Mouse (Mus musculus): ENCODE results near the gene Mmp15. TPM values are rescaled to one million over a fixed set of nuclear protein-coding genes. Genes with fewer than 3 reads are reported as not detected.

Mmp15 gene
- 8.0 and 11.0 TPM in 2 replicates for polyA plus RNA-seq (2011; ENCODE audit: insufficient read depth, insufficient read length, low read depth, missing spikeins)

DNA sequence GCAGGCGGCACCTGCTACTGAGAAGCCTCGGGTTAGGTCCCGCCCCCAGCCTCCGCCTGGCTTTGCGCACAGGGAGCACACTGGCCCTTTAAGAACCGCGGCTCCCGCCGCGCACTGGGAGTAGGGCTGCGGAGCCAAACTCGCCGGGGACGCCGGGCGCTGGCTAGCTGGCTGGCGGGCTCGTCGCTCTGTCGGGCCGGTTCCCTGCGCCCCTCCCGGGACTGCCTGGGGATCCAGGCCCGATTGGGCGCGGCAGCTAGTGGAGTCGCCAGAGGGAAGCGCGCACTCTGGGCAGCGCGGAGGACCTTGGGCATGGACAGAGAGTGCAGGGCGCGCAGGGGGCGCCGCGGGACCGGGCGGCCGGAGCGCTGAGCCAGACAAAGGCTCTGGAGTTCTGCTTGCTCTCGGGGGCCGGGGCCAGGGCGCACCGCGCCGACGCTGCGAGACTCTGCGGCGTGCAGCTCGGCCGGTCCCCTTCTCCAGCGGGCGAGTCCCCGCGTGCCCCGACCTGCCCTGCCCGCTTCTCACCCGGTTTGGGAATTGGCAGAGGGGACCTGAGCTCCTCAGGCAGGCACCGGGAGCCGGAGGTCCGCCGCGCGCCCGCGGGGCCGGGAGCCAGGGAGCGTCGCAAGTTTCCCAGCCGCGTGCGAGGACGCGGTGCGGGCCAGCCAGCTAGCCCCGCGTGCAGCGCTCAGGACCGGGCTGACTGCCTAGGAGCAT lies at the start of gene Mmp15:
TSS of gene Mmp15 (plus strand) at position 118 of the 720 bp plus-strand sequence.
- TF ChIP-seq POLR2A (IDR thresholded peaks at IDR 0.05; ENCODE audit: insufficient read depth, low read length), result no peak
- no peak for TF ChIP-seq EP300 (IDR thresholded peaks at IDR 0.05; ENCODE audit: insufficient read depth, low read depth, low read length)
- no peak for TF ChIP-seq CTCF (IDR thresholded peaks at IDR 0.05; ENCODE audit: low read depth, low read length)
- Histone ChIP-seq H3K27ac (ENCODE audit: insufficient read depth, low read length) (no peak within 1 kb of the TSS), H3K27me3 (ENCODE audit: control insufficient read depth, insufficient read depth, low read length, poor library complexity, severe bottlenecking) (0 out of 2 replicates have a peak, but pooled peaks cover 3% of the 10 kb centered on the region)

DNA sequence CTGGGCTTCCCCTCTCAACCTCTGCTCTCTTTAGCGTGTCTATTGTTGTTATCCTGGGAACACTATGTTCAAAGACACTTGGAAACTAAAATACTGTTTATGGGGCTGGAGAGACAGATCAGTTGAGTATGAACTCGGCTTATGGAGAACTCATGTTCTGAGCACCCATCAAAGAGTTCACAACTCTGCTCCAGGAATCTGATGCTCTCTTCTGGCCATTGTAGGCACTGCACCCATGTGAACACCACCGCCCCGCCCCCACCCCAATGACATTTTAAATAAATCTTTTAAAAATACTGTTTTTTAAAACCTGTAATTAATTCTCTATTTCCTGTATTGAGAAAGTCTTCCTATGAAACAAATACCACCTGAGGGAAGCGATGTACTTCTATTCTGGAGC lies 49.7 kb upstream of the Mmp15 start:
- H3K27ac ChIP-seq (ENCODE audit: insufficient read depth, low read length), result no peak overlapping the region
- H3K27me3 ChIP-seq (ENCODE audit: control insufficient read depth, insufficient read depth, low read length, poor library complexity, severe bottlenecking), result no peaks in the 10 kb centered on the region
- peak; percentile 50 for TF ChIP-seq CTCF (IDR thresholded peaks at IDR 0.05; ENCODE audit: low read depth, low read length)
- TF ChIP-seq POLR2A (IDR thresholded peaks at IDR 0.05; ENCODE audit: insufficient read depth, low read length), result no peak
- H3K9ac ChIP-seq (ENCODE audit: low read depth, poor library complexity, severe bottlenecking), result no peak overlapping the region
- no peaks in the 10 kb centered on the region for H3K36me3 ChIP-seq (ENCODE audit: control insufficient read depth, insufficient read depth, low read length, poor library complexity, severe bottlenecking)
- H3K4me3 ChIP-seq (ENCODE audit: low read depth, low read length), result no peak overlapping the region
- H3K9me3 ChIP-seq (replicated peaks; ENCODE audit: control insufficient read depth, insufficient read depth, low read length, poor library complexity, severe bottlenecking), result no peaks in the 10 kb centered on the region
- H3K4me1 ChIP-seq (ENCODE audit: control insufficient read depth, insufficient read depth, low read length), result no peaks in the 10 kb centered on the region

More for the DNA sequence above, at the start of gene Mmp15:
- Histone ChIP-seq H3K9me3 (replicated peaks; ENCODE audit: control insufficient read depth, insufficient read depth, low read length, poor library complexity, severe bottlenecking) (no peaks in the 10 kb centered on the region), H3K9ac (ENCODE audit: low read depth, poor library complexity, severe bottlenecking) (peak within 1 kb of the TSS; percentile 82), H3K4me3 (ENCODE audit: low read depth, low read length) (peak within 1 kb of the TSS; percentile 77), H3K4me1 (ENCODE audit: control insufficient read depth, insufficient read depth, low read length) (no peaks in the 10 kb centered on the region), H3K36me3 (ENCODE audit: control insufficient read depth, insufficient read depth, low read length, poor library complexity, severe bottlenecking) (no peaks in the 10 kb centered on the region)

DNA sequence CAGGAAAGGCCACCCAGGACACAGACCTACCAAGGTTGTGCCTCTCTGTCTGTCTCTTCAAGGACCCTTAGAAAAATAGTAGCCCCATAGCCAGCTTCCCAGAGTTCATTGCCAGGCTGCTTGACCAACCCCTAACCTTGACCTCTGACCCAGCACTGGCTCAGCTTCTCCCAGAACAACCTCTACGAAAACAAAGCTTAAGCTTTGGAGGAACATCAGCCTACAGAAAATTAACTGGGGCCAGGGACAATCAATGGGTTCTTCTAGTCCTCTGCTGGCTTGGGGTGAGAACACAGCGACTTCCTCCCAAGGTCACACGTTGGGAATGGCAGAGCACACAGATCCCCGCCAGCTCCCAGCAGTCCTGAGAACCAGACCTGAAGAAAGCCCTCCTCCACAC lies 46.5 kb upstream of the Mmp15 start:
- H3K27ac ChIP-seq (ENCODE audit: insufficient read depth, low read length), result no peak overlapping the region
- H3K36me3 ChIP-seq (ENCODE audit: control insufficient read depth, insufficient read depth, low read length, poor library complexity, severe bottlenecking), result no peaks in the 10 kb centered on the region
- H3K9ac ChIP-seq (ENCODE audit: low read depth, poor library complexity, severe bottlenecking), result no peak overlapping the region

DNA sequence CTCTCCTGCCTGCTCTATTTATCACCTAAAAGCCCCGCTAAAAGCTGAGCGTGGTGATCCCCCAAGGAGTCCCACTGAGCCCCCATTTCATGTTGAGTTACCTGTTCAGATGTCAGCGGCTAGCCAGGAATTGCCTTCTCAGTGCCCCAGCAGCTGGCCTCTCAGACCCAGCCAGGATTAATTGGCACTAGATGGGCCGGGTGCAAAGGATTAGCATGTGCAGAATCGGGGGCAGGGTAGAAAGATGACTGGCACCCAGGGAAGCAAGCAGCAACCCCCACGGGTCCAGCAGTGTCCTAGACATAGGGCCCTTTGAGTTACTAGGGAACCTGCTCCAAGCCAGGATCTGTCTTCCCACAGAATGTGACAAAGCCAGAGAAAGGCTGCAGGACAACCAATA lies 45.6 kb upstream of the Mmp15 start, which contains the start of gene Cngb1:
TSS of gene Cngb1 (minus strand) at position 155 of the 400 bp plus-strand sequence.
- Histone ChIP-seq H3K4me1 (ENCODE audit: control insufficient read depth, insufficient read depth, low read length) (no peaks in the 10 kb centered on the region), H3K9me3 (replicated peaks; ENCODE audit: control insufficient read depth, insufficient read depth, low read length, poor library complexity, severe bottlenecking) (no peaks in the 10 kb centered on the region), H3K27me3 (ENCODE audit: control insufficient read depth, insufficient read depth, low read length, poor library complexity, severe bottlenecking) (no peaks in the 10 kb centered on the region), H3K9ac (ENCODE audit: low read depth, poor library complexity, severe bottlenecking) (no peak within 1 kb of the TSS), H3K36me3 (ENCODE audit: control insufficient read depth, insufficient read depth, low read length, poor library complexity, severe bottlenecking) (no peaks in the 10 kb centered on the region), H3K4me3 (ENCODE audit: low read depth, low read length) (no peak within 1 kb of the TSS), H3K27ac (ENCODE audit: insufficient read depth, low read length) (no peak within 1 kb of the TSS)
- TF ChIP-seq POLR2A (IDR thresholded peaks at IDR 0.05; ENCODE audit: insufficient read depth, low read length) (no peak), EP300 (IDR thresholded peaks at IDR 0.05; ENCODE audit: insufficient read depth, low read depth, low read length) (no peak), CTCF (IDR thresholded peaks at IDR 0.05; ENCODE audit: low read depth, low read length) (no peak)

More for the DNA sequence above, 46.5 kb upstream of the Mmp15 start:
- Histone ChIP-seq H3K4me1 (ENCODE audit: control insufficient read depth, insufficient read depth, low read length) (no peaks in the 10 kb centered on the region), H3K27me3 (ENCODE audit: control insufficient read depth, insufficient read depth, low read length, poor library complexity, severe bottlenecking) (no peaks in the 10 kb centered on the region), H3K4me3 (ENCODE audit: low read depth, low read length) (no peak overlapping the region), H3K9me3 (replicated peaks; ENCODE audit: control insufficient read depth, insufficient read depth, low read length, poor library complexity, severe bottlenecking) (no peaks in the 10 kb centered on the region)
- TF ChIP-seq POLR2A (IDR thresholded peaks at IDR 0.05; ENCODE audit: insufficient read depth, low read length) (no peak), CTCF (IDR thresholded peaks at IDR 0.05; ENCODE audit: low read depth, low read length) (no peak), EP300 (IDR thresholded peaks at IDR 0.05; ENCODE audit: insufficient read depth, low read depth, low read length) (no peak)

DNA sequence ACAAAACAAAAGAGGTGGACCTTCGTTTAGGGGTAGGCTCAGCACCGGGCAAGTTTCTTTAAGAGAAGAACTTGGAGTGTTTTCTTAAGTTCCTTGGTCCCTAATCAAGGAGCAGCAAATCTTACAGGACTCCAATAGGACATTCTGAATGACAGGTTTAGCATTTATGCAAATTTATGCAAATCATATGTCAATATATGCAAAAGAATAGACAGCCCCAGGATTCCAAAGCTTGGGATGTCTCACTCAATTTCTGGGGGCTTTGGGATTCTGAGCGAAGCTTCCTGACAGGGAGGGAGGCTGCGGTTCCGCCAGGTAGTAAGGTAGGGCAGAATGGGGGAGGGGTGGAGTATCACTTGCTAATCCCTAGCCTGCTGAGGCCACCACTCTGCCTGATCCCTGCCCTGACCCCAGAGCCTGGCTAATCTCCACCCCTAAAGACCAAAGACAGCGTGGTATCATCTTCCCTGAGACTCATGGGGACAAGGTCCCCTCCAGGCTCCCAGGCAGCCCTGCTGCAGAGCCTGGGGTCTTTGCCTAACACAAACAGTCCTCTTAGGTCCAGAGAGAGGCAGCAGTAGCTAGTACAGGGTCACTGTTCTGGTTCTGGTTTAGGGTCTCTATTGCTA lies 41.6 kb upstream of the Mmp15 start, which contains the start of gene Tepp:
TSS of gene Tepp (plus strand) at position 225 of the 629 bp plus-strand sequence.
- Histone ChIP-seq H3K36me3 (ENCODE audit: control insufficient read depth, insufficient read depth, low read length, poor library complexity, severe bottlenecking) (no peaks in the 10 kb centered on the region), H3K27me3 (ENCODE audit: control insufficient read depth, insufficient read depth, low read length, poor library complexity, severe bottlenecking) (no peaks in the 10 kb centered on the region), H3K27ac (ENCODE audit: insufficient read depth, low read length) (no peak within 1 kb of the TSS), H3K9me3 (replicated peaks; ENCODE audit: control insufficient read depth, insufficient read depth, low read length, poor library complexity, severe bottlenecking) (no peaks in the 10 kb centered on the region), H3K9ac (ENCODE audit: low read depth, poor library complexity, severe bottlenecking) (no peak within 1 kb of the TSS), H3K4me3 (ENCODE audit: low read depth, low read length) (no peak within 1 kb of the TSS), H3K4me1 (ENCODE audit: control insufficient read depth, insufficient read depth, low read length) (no peaks in the 10 kb centered on the region)
- TF ChIP-seq POLR2A (IDR thresholded peaks at IDR 0.05; ENCODE audit: insufficient read depth, low read length) (no peak), EP300 (IDR thresholded peaks at IDR 0.05; ENCODE audit: insufficient read depth, low read depth, low read length) (no peak), CTCF (IDR thresholded peaks at IDR 0.05; ENCODE audit: low read depth, low read length) (no peak)

DNA sequence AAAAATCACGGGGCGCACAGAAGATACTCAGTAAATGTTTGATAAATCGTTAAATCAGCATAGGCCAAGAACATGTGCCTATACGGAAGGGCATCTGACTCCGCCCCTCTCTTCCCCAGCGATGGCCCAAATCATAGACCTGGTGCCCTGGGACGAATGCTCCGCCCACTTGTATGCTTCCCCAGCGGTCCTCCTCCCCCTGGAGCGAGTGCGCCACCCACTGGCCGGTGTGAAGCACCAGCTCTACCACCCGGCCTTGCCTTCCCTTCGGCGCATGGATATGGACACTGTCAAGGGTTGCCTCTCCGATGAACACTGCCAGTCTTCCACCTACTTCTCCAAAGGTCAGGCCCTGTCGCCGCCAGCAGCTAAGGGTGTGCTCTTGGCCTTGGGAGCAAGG lies 39.2 kb upstream of the Mmp15 start:
- Histone ChIP-seq H3K4me3 (ENCODE audit: low read depth, low read length) (no peak overlapping the region), H3K27ac (ENCODE audit: insufficient read depth, low read length) (no peak overlapping the region), H3K36me3 (ENCODE audit: control insufficient read depth, insufficient read depth, low read length, poor library complexity, severe bottlenecking) (no peaks in the 10 kb centered on the region), H3K9ac (ENCODE audit: low read depth, poor library complexity, severe bottlenecking) (no peak overlapping the region), H3K27me3 (ENCODE audit: control insufficient read depth, insufficient read depth, low read length, poor library complexity, severe bottlenecking) (no peaks in the 10 kb centered on the region), H3K9me3 (replicated peaks; ENCODE audit: control insufficient read depth, insufficient read depth, low read length, poor library complexity, severe bottlenecking) (no peaks in the 10 kb centered on the region), H3K4me1 (ENCODE audit: control insufficient read depth, insufficient read depth, low read length) (no peaks in the 10 kb centered on the region)
- TF ChIP-seq EP300 (IDR thresholded peaks at IDR 0.05; ENCODE audit: insufficient read depth, low read depth, low read length) (no peak), CTCF (IDR thresholded peaks at IDR 0.05; ENCODE audit: low read depth, low read length) (peak; percentile 85), POLR2A (IDR thresholded peaks at IDR 0.05; ENCODE audit: insufficient read depth, low read length) (no peak)
